Mouse (Mus musculus) lung, postnatal 0 days (tissue): ENCODE measurements at regions not wholly inside any gene's neighbourhood (a gene's known extent, or its start where the extent isn't known, plus 50 kb on each side); places are given as distances from the start of the nearest gene placed in this dataset.

Experiments
- ATAC-seq: fragments of 200-750 bp; cut with Nextera tagmentation; 2 replicates; pipeline ENCODE4 v1.8.0; 2017; ENCODE audit warnings: moderate library complexity
- DNase-seq: peaks from one replicate; pipeline ENCODE4 v3.0.0-alpha.2; 2016; ENCODE audit warnings: low spot score
- H3K27ac ChIP-seq: fragments of 300-500 bp; sonication (generic); 2 replicates; pipeline ENCODE4 v1.5.1; 2014; ENCODE audit warnings: antibody characterized with exemption, mild to moderate bottlenecking, low read length, mixed read lengths
- H3K27me3 ChIP-seq: fragments of 300-500 bp; sonication (generic); replicated peaks from 2 replicates; pipeline ENCODE4 v1.6.1; 2014; ENCODE audit warnings: low read length, mixed read lengths; ENCODE audit not compliant: insufficient read depth
- H3K36me3 ChIP-seq: fragments of 300-500 bp; sonication (generic); 2 replicates; pipeline ENCODE4 v1.6.1; 2014; ENCODE audit warnings: low read length, mixed read lengths; ENCODE audit not compliant: insufficient read depth
- H3K4me1 ChIP-seq: fragments of 300-500 bp; sonication (generic); 2 replicates; pipeline ENCODE4 v1.6.1; 2014; ENCODE audit warnings: antibody characterized with exemption, low read depth, low read length, mixed read lengths; ENCODE audit not compliant: insufficient read depth
- H3K4me2 ChIP-seq: fragments of 300-500 bp; sonication (generic); replicated peaks from 2 replicates; pipeline ENCODE4 v1.6.1; 2014; ENCODE audit warnings: low read depth, mild to moderate bottlenecking, low read length, moderate library complexity, mixed read lengths
- H3K4me3 ChIP-seq: fragments of 300-500 bp; sonication (generic); 2 replicates; pipeline ENCODE4 v1.5.1; 2014; ENCODE audit warnings: low read depth, low read length
- H3K9ac ChIP-seq: fragments of 300-500 bp; sonication (generic); replicated peaks from 2 replicates; pipeline ENCODE4 v1.6.1; 2014; ENCODE audit warnings: low read depth, mild to moderate bottlenecking
- H3K9me3 ChIP-seq: fragments of 300-500 bp; sonication (generic); 2 replicates; pipeline ENCODE4 v1.6.1; 2016; ENCODE audit warnings: low read length, mixed read lengths
- CTCF ChIP-seq: IDR thresholded peaks from 2 replicates; pipeline ENCODE4 v1.5.1; 2016; ENCODE audit warnings: antibody characterized with exemption, mild to moderate bottlenecking
- EP300 ChIP-seq: IDR thresholded peaks from 2 replicates; pipeline ENCODE4 v1.6.1; 2016; ENCODE audit warnings: antibody characterized with exemption, mild to moderate bottlenecking, control low read depth
- WGBS: fragments of 180-500 bp; shearing (Covaris S2); extraction: QIAGEN DNeasy Blood & Tissue Kit; methylation state at CpG from one replicate; pipeline ENCODE4 v1.1.7; 2014; 5-methylcytosine and 5-hydroxymethylcytosine counted together

- Histone ChIP-seq H3K4me2 (no peak overlapping the region), H3K27ac (no peak overlapping the region), H3K9ac (no peak overlapping the region), H3K27me3 (no peaks in the 10 kb centered on the region), H3K4me3 (no peak overlapping the region), H3K36me3 (no peaks in the 10 kb centered on the region), H3K4me1 (no peaks in the 10 kb centered on the region), H3K9me3 (no peaks in the 10 kb centered on the region)
- peak; percentile 9 for DNase-seq
- peak; percentile 49 for ATAC-seq
- peak; percentile 25; the same call in 1 of the 2 replicates for TF ChIP-seq EP300
- TF ChIP-seq CTCF, result no peak
- WGBS, result 40% methylated on average over 6 of the region's 6 CpGs
These were observed 86.8 kb upstream of the Nbea start for GRCm38 (mm10) chr3:56270241-56270830.

DNA sequence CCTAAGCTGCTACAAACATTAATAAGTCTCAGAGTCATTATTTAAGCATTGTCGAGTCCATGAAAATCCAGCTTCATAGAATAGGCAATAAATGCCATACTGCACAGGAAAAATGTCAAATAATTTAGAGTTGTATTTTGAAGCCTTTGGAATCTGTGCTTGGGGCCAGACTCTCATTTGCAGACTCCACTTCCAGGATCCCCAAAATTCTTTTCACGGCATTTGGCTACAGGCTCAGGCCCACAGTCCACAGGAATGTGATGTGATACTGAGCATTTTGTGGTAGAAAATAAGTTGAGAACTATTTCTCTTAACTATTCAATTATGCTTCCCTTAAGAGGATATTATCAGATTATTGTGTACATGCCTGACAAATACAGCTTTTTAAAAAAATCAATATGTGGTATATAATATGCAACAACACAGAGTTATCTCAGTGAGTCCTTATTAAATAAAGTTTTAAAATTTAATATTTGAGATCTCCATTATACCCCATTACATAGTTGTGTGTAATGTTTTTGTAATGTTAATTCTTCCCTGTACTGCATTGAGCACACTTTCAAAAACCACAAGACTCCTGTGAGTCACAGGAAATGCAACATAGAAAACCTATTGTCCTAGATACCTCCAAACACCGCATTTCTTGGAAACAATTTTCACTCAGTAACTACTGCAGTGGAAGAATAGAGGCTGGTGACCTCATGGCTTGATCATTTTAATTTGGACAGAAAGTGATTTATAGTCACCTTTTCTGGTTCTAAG lies 78.5 kb upstream of the Nbea start:
- WGBS, result 79% methylated on average over 3 of the region's 3 CpGs
- no peak for DNase-seq
- TF ChIP-seq EP300 (no peak), CTCF (no peak)

GRCm38 (mm10) chr3:56256271-56256670 lies 72.8 kb upstream of the Nbea start:
- Histone ChIP-seq H3K4me2 (no peak overlapping the region), H3K9ac (no peak overlapping the region), H3K4me3 (no peak overlapping the region), H3K9me3 (no peaks in the 10 kb centered on the region), H3K27me3 (no peaks in the 10 kb centered on the region), H3K4me1 (no peaks in the 10 kb centered on the region), H3K27ac (no peak overlapping the region), H3K36me3 (no peaks in the 10 kb centered on the region)
- WGBS, result 64% methylated on average over 5 of the region's 5 CpGs
- ATAC-seq (no peak), DNase-seq (no peak)
- TF ChIP-seq EP300 (no peak), CTCF (no peak)

More for the DNA sequence above, 78.5 kb upstream of the Nbea start:
- H3K9me3 ChIP-seq, result no peaks in the 10 kb centered on the region
- no peaks in the 10 kb centered on the region for H3K27me3 ChIP-seq
- no peaks in the 10 kb centered on the region for H3K4me1 ChIP-seq
- no peak overlapping the region for H3K4me2 ChIP-seq
- H3K27ac ChIP-seq, result no peak overlapping the region
- H3K4me3 ChIP-seq, result no peak overlapping the region
- no peaks in the 10 kb centered on the region for H3K36me3 ChIP-seq
- H3K9ac ChIP-seq, result no peak overlapping the region
- ATAC-seq, result no peak

GRCm38 (mm10) chr3:56244370-56244769 lies 60.9 kb upstream of the Nbea start:
- TF ChIP-seq CTCF (no peak), EP300 (no peak)
- no peak overlapping the region for H3K4me2 ChIP-seq
- no peaks in the 10 kb centered on the region for H3K4me1 ChIP-seq
- H3K27ac ChIP-seq, result no peak overlapping the region
- ATAC-seq (no peak), DNase-seq (no peak)
- H3K9ac ChIP-seq, result no peak overlapping the region
- 25% methylated on average over 1 of the region's 1 CpGs for WGBS
- H3K36me3 ChIP-seq, result no peaks in the 10 kb centered on the region
- no peaks in the 10 kb centered on the region for H3K27me3 ChIP-seq
- no peak overlapping the region for H3K4me3 ChIP-seq
- no peaks in the 10 kb centered on the region for H3K9me3 ChIP-seq

DNA sequence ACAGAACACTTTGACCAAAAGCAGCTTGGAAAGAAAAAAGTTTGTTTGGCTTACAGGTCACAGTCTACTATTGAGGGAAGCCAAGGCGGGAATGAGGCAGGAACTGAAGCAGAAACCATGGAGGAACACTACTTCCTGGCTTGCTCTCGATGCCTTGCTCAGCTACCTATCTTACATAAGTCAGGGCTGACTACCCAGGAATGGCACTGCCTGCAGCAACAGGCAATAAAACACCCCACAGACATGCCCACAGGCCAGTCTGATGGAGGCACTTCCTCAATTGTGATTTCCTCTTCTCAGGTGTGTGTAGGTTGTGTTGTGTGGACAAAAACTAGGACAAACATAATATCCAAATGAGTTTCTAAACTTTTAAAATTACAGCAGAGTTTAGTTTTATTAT lies 54.7 kb upstream of the Nbea start:
- 61% methylated on average over 2 of the region's 2 CpGs for WGBS
- no peak for ATAC-seq

DNA sequence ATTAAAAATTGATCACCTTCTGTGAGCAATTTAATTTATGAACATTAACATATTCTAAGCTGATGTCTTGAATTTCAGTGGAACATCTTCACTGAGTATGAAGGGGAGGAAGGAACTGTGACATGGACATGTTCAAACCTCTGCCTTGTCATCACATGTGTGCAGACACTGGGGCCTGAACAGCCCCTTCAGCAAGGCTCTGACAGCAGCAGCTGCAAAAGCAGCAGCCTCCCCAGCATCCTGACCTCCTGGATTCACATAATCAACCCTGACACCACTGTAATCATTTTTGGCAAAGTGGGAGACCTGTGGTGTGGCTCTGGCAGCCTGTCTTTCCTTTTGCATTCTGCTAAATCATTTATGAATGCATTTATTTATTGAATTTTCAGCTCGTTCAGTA lies 52.7 kb upstream of the Nbea start:
- H3K36me3 ChIP-seq, result no peaks in the 10 kb centered on the region
- no peak for DNase-seq
- no peak overlapping the region for H3K27ac ChIP-seq
- H3K9me3 ChIP-seq, result no peaks in the 10 kb centered on the region
- no peaks in the 10 kb centered on the region for H3K27me3 ChIP-seq
- no peak for ATAC-seq
- 72% methylated on average over 1 of the region's 1 CpGs for WGBS
- no peaks in the 10 kb centered on the region for H3K4me1 ChIP-seq
- H3K4me3 ChIP-seq, result no peak overlapping the region
- H3K4me2 ChIP-seq, result no peak overlapping the region
- no peak for TF ChIP-seq CTCF
- no peak for TF ChIP-seq EP300
- no peak overlapping the region for H3K9ac ChIP-seq

More for the DNA sequence above, 54.7 kb upstream of the Nbea start:
- H3K4me1 ChIP-seq, result no peaks in the 10 kb centered on the region
- H3K9ac ChIP-seq, result no peak overlapping the region
- no peaks in the 10 kb centered on the region for H3K27me3 ChIP-seq
- no peaks in the 10 kb centered on the region for H3K9me3 ChIP-seq
- DNase-seq, result no peak
- H3K27ac ChIP-seq, result no peak overlapping the region
- H3K4me2 ChIP-seq, result no peak overlapping the region
- TF ChIP-seq EP300 (no peak), CTCF (no peak)
- H3K4me3 ChIP-seq, result no peak overlapping the region
- no peaks in the 10 kb centered on the region for H3K36me3 ChIP-seq
